Mouse (Mus musculus): ENCODE measurements around the gene Plcd3.

DNA sequence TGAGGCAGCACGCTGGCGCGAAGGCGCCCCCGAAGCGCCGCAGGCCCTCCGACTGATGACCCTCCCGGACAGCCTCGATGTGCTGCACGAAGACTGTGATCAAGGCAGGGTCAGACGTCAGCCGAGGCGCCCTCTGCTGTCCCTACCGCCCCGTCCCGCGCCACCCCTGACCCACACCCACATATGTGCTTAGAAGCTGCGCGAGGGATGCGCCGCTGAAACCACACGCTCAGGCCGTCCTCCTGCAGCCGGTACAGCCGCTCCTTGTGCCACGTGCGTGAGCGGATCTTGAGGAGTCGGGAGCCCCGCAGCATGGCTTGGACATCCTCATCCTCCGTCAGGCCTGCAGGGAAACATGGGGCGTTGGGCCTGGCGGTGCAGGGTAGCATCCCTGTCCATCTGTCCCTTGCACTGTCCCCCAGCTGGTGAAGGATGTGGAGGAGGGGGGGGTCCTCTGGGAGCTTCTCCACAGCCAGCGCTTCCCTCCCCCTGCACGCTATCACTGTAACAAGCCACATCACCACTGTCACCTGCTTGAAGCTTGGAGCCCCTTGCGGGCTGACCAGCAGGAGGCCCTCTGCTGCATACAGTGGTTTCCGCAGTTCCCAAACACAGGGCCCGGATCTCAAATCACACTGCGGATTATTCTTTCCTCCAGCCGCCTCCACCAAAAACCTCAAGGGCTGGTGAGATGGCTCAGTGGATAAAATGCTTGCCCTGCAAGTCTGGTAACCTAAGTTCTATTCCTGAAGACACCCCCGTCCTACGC, 21.0 kb downstream of the Plcd3 start:
- peak; percentile 34 for TF ChIP-seq CTCF (IDR thresholded peaks at IDR 0.05; ENCODE audit: low read depth)
- TF ChIP-seq EP300 (IDR thresholded peaks at IDR 0.05; ENCODE audit: low read depth): no peak
